Mouse (Mus musculus): ENCODE results near the gene Ccdc47. TPM values are rescaled to one million over a fixed set of nuclear protein-coding genes. Genes with fewer than 3 reads are reported as not detected.
"Not testable (repeated sequence)": the region's sequence is repeated elsewhere in the genome, so short reads cannot be mapped to it uniquely, and the experiment has no call there.

The Ccdc47 gene
- 10 to 100 TPM; 82.3 to 98.3 (median 92.6) TPM for total RNA-seq (2022)

DNA sequence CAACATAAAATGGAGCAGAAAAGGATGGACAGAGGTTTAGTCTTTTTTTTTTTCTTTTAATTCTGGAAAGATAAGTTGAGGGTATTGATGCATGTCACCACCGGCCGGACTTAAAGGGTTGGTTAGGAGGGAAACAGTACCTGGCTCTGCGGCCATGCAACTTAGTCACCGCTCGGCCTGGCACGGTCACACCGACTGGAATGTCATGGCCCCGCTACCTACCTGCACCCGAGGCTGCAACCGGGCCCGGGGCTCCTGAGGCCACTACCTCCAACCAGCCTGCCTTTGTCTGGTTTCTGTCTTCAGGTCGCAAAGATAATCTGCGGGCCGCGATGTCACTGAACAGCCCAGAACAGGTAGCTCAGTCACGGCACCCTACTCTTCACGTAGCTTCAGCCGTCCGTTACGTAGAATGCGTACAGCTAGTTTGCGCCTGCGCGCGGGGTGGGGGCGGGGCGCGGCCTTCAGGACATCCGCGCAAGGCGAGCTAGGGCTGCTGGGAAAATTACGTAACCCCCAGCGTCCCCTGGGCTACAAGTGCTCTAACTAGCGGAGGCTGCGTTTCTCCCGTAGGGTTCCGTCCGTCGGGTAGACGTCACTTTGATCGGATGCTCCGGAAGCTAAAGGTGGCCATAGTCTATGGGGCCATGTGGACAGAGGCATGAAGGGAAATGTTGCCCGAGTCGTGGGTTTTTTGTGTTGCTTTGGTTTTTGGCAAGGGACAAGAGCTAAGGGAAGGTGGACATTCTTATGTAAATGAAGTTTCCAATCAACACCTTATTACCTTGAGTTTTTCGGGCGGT is at the start of gene Ccdc47:
Gene Ccdc47 (minus strand): TSS at position 418 of the 803 bp plus-strand sequence.
- peak; percentile 98 to 99 for DNase-seq (ENCODE audit: low spot score in 2 of 2)

DNA sequence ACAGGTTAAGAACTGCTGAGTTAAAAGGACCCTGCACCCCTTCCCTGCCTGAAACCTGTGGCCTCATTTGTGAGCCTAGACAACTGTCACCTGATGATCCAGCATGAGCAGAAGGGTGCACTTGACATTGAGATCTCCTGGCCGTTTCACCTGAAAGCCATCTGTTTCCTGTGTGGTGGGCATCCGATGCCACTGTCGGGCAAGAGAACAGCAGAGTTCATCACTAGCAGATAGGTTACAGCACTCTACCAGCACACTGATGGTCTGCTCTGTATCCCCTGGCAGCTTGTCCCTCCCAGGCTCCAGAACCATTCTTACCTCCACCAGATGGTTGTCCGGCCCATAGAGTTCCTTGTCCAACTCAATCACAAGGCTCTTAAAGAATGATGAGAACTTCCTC is 49.4 kb upstream of the Ccdc47 start:
- no peak for DNase-seq (ENCODE audit: low spot score in 2 of 2)

GRCm38 (mm10) chr11:106264988-106265387 is 48.8 kb upstream of the Ccdc47 start:
- no peak for DNase-seq (ENCODE audit: low spot score in 2 of 2)

DNA sequence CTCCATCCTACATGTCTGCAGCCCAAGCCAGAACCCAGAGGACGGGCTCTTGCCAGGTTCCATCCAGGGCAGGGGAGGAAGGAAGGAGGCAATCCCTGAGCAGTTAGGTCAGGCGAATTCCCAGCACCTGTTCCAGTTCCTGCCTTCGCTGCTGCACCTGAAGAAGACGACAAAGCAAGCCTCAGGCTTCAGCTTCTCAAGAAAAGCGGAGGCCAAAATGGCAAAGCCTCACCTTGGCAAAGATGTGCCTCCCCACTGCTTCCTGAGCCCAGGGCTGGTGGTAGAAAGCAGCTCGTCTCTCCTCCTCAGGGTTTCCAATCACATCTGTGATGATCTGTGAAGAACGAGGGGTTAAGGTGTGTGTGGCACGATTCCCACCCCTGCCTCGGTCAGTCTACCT is 47.8 kb upstream of the Ccdc47 start:
- no peak for DNase-seq (ENCODE audit: low spot score in 2 of 2)

DNA sequence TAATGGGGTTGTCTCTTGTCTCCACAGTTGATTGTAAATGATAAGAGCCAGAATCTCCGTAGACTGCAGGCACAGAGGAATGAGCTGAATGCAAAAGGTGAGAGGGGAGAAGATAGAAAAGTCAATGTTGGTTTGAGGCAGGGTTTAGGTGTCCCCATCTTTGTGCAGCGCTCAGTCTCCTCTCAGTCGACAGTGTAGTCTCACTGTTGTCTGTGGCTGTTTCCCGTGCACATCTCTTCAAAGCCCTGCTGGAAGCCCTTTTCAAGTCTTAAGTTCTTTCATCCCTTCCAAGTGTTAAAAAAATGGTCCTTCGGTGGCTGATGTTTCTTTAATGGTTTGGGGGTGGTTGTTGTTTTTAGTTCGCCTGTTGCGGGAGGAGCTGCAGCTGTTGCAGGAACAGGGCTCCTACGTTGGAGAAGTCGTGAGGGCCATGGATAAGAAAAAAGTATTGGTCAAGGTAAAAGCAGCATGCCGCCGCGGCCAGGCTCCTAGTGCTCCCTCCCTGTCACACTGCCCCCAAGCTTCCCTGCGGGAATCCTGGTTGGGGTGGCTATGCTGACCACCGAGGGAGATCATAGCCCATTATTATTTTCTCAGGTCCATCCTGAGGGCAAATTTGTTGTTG is 44.8 kb upstream of the Ccdc47 start:
- DNase-seq (ENCODE audit: low spot score in 2 of 2) = no peak

GRCm38 (mm10) chr11:106256775-106257174 is 40.6 kb upstream of the Ccdc47 start:
- no peak for DNase-seq (ENCODE audit: low spot score in 2 of 2)

DNA sequence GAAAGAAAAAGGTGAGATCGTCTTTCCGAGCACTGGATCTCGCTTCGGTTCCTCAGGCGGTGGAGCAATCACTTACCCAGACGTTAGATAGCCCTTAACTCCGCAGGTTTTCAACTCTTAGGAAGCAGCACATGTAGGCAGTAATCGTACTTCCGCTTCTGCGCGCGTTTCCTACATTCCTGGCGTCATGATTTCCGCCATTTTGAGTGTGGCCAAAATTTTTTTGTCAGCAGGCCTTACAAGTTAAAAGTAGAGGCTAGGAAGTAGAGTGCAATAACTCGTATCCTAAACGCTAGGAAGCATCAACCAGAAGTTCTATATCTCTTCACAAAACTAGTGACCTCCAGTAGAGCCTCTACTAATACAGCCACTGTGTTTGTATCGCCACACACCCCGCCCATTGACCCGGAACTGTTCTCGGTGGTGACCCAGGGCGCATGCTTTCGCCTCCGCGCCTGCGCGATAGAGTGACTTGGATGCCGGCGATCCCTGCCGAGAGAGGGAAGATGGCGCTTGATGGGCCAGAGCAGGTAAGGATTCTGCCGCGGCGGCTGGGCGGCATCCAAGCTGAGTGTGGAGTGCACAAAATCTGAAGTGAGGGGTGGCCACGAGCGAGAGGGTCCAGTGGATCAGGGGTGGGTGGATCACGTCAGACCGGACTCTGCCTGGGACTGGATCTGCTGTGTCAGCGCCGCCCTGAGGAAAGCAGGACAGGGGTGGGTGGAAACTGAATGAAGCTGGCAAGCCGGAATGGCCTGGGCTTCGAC is 39.7 kb upstream of the Ccdc47 start, which contains the start of the genes Ftsj3 and Psmc5:
Gene Ftsj3 (minus strand): TSS at position 395 of the 767 bp plus-strand sequence.
Gene Psmc5 (plus strand): TSS at position 470 of the 767 bp plus-strand sequence.
- DNase-seq (ENCODE audit: low spot score in 2 of 2) = peak; percentile 95 to 98

DNA sequence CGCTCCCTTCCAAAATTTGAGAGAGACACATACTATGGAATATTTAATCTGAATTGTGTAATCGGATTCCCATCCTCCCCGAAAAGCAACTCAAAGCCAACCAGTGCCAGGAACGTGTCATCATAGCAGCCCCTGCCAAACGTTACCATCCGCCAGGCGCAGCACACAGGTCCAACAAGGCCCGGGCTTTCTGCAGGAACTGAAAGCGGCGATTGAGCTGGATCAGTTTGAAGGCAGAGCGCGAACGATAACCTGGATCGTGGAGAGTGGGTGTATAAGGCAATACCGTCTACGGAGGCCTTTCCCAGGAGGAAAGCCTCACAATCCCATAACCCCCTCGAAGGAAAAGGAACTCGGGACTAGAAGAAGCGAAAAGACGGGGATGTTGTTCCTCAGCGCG is 39.0 kb upstream of the Ccdc47 start:
- DNase-seq (ENCODE audit: low spot score in 2 of 2) = no peak

DNA sequence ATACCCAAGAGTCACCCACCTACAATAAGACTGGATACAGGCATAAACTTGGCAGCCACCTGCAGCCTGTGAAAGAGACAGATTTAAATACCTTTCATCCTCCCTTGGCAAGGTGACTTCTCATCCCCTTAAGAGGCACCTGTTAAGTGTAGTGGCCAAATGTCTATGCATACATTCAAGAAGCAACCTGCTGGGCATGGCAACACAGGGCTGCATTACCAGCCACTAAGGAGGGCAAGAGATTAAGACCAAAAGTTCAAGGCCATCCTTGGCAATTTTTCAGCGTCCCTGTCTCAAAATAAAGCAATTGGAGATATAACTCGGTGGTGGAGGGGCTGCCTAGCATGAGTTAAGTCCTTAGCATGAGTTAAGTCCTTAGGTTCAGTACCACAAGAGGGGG is 38.6 kb upstream of the Ccdc47 start:
- DNase-seq (ENCODE audit: low spot score in 2 of 2) = no peak

GRCm38 (mm10) chr11:106249326-106249725 is 33.2 kb upstream of the Ccdc47 start:
- DNase-seq (ENCODE audit: low spot score in 2 of 2) = no peak

DNA sequence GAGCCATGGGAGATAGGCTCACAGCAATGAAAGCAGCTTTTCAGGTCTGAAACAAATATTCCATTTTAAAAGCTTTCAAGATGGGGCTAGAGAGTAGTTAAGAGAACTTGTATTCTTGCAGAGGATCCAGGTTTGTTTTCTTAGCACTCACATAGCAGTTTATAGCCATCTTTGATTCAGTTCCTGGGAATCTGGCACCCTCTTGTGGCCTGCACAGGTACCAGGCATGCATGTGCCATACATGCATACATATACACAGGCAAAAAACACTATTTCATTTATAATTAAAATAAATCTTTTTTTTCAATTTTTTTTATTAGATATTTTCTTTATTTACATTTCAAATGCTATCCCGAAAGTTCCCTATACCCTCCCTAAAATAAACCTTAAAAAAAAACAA is 30.7 kb upstream of the Ccdc47 start:
- DNase-seq (ENCODE audit: low spot score in 2 of 2) = no peak

DNA sequence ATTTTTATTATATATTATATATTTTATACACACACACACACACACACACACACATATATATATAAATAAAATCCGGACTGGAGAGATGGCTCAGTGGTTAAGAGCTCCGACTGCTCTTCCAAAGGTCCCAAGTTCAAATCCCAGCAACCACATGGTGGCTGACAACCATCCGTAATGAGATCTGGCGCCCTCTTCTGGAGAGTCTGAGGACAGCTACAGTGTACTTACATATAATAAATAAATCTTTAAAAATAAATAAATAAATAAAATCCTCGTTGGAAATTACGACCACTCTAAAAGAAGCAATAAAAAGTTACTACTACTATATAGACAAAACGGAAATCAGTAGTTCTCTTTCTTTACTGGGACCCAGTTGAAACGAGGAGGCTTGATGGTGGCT is 17.8 kb upstream of the Ccdc47 start:
- not testable (repeated sequence) for DNase-seq (ENCODE audit: low spot score in 2 of 2)

DNA sequence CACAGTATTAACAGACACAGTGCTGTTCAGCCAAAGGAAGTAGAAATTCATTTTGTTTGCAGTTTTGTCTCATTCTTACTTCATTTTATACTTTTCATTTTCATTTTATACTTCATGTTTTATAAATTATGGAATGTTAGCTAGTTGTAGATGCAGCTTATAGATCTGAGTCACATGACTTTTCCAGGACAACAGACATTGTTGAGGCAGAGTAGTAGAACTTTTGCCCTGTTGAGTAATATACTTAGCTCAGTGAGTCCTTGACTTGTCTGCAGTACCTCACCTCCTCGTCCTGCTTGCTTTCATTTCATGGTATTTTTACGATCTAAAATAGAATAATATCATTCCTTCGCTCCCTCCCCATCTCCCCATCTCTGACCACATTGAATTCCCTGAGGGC is 4.5 kb upstream of the Ccdc47 start:
- DNase-seq (ENCODE audit: low spot score in 2 of 2) = no peak

DNA sequence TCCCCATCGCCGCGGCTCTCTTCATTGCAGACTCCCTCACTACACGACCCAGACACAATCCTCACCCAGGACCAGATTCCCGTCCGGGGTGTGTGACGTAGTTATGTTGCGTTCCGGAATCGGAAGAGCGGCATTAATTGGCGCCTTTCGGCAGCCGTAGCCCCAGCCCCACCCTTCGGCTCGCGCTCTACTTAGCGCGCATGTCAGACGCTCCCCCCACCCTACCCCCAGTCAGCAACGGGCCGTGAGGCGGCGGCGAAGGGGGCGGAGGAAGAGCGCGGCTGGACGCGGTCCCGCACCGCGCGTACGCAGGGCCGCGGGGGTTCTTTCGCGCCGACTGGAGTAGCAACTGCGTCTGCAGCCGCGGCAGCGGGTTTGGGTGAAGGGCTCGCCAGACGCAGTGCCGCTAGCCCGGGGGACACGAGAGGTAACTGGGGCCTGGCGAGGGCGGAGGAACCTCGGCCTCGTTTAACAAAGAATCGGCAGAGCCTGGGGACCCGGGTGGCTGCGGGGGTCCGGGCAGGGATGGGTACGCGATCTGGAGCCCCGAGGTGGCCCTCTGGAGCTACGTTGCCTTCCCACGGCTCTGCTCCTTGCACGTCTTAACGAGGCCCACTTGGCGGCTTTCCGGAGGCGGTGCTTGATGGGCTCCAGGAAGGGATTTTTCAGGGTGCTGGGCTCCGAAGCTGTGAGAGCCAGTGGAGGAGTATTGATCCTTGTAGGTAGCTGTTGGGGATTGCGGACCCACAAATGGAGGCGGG is 766 bp upstream of the Ccdc47 start, which contains the start of gene Ddx42:
Gene Ddx42 (plus strand): TSS at position 197 of the 761 bp plus-strand sequence.
- peak; percentile 92 for DNase-seq (ENCODE audit: low spot score in 2 of 2)

DNA sequence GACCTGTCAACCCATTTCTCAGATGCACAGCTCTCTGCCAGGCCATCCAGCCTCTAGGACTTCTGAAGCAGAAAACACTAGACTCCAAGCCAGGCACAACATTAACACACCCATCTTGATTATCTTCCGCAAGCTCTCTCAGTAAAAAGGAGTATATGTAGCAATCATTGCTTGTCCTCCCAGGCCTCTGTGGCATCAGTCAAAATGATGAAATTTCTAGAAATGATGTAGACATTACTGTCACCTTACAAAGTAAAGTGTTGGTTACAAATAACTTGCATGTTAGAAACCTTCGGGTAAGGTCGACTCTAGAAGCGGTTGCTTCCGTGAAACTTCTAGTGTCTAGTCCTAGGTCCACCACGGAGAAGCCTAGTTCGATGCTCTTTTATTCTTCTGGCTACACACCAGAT is 689 bp downstream of the Ccdc47 start:
- DNase-seq (ENCODE audit: low spot score in 2 of 2) = no peak

- no peak for DNase-seq (ENCODE audit: low spot score in 2 of 2)
Measured at GRCm38 (mm10) chr11:106214856-106215255, 1.3 kb downstream of the Ccdc47 start.

GRCm38 (mm10) chr11:106212771-106213170 is 3.4 kb downstream of the Ccdc47 start:
- DNase-seq (ENCODE audit: low spot score in 2 of 2) = no peak

- DNase-seq (ENCODE audit: low spot score in 2 of 2) = no peak
Measured at GRCm38 (mm10) chr11:106202123-106202465, 14.1 kb downstream of the Ccdc47 start, which contains the start of gene Strada. Gene Strada, minus strand, starts transcription at chr11:106202168.

- DNase-seq (ENCODE audit: low spot score in 2 of 2) = no peak
Measured at GRCm38 (mm10) chr11:106201337-106202122, 14.6 kb downstream of the Ccdc47 start.

GRCm38 (mm10) chr11:106200756-106201155 is 15.4 kb downstream of the Ccdc47 start:
- no peak for DNase-seq (ENCODE audit: low spot score in 2 of 2)
